Mouse (Mus musculus): ENCODE results near the gene Skiv2l. TPM values are rescaled to one million over a fixed set of nuclear protein-coding genes. Genes with fewer than 3 reads are reported as not detected.
"Not testable (repeated sequence)": the region's sequence is repeated elsewhere in the genome, so short reads cannot be mapped to it uniquely, and the experiment has no call there.

Skiv2l gene
- polyA plus RNA-seq, 1 experiment from 2014 or later: 54.0 TPM

DNA sequence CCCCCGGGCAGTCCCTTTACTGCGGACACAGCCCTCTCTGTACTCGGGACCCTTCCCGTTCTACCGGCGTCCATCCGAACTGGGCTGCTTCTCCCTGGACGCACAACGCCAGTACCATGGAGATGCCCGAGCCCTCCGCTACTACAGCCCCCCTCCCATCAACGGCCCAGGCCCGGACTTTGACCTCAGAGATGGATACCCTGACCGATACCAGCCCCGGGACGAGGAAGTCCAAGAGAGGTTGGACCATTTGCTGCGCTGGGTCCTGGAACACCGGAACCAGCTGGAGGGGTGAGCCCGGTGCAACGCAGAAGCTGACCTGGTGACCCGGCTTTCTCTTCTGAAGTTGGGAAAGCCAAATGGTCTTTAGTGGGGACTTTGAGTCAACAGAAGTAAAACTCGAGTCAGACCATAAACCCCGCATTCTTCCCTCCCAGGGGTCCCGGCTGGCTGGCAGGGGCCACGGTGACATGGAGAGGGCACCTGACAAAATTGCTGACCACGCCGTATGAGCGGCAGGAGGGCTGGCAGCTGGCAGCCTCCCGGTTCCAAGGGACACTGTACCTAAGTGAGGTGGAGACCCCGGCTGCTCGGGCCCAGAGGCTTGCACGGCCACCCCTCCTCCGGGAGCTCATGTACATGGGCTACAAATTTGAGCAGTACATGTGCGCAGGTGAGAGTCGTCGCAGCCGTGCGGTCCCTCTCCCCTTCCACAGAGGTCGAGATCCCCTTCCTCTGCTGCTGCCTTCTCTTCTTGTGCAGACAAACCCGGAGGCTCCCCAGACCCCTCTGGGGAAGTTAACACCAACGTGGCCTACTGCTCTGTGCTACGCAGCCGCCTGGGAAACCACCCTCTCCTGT is 12.3 kb downstream of the Skiv2l start:
- 33% methylated on average over 43 of the region's 43 CpGs for WGBS
- H3K36me3 ChIP-seq: peaks cover 43% of the 10 kb centered on the region
- peak; percentile 2; the same call in 1 of the 2 replicates for ATAC-seq (ENCODE audit: borderline replicate concordance, extremely low read depth, low FRiP score, low TSS enrichment)

DNA sequence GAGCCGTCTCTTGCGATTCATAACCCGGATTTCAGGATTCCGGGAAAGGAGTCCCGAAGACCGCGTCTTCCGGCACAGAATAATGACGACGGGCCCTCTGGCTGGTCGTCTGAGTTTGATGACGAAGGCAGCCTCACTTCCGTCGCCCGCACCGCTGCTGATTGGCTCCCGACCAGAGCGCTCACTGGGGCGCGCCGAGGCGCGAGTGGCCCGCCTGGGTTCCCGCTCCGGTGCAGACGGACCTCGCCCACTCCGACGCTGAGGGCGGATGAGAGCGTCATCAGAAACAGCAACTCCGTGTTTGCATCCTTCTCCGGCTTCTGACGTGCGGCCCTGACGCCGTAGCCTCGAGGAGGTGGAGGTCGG is 13.2 kb downstream of the Skiv2l start, which contains the start of the genes Stk19 and Dxo:
Gene Stk19, minus strand, starts transcription at position 90 of the 366 bp plus-strand sequence.
Gene Dxo, plus strand, starts transcription at position 164 of the 366 bp plus-strand sequence.
- H3K9ac ChIP-seq: peak within 1 kb of the TSS; percentile 65
- H3K9me3 ChIP-seq: no peaks in the 10 kb centered on the region
- peak within 1 kb of the TSS; percentile 89 for H3K4me3 ChIP-seq
- peaks cover 38% of the 10 kb centered on the region for H3K36me3 ChIP-seq
- H3K4me1 ChIP-seq: peaks cover 18% of the 10 kb centered on the region
- peak within 1 kb of the TSS; percentile 69 for H3K27ac ChIP-seq
- no peaks in the 10 kb centered on the region for H3K27me3 ChIP-seq
- peak within 1 kb of the TSS; percentile 99 for H3K4me2 ChIP-seq
- ATAC-seq (ENCODE audit: borderline replicate concordance, extremely low read depth, low FRiP score, low TSS enrichment): peak; percentile 91
- under 1% methylated on average over 40 of the region's 40 CpGs for WGBS

More for the DNA sequence above, 12.3 kb downstream of the Skiv2l start:
- H3K4me2 ChIP-seq: peak overlapping the region; percentile 99
- H3K9me3 ChIP-seq: no peaks in the 10 kb centered on the region
- H3K9ac ChIP-seq: peak overlapping the region; percentile 65
- peaks cover 18% of the 10 kb centered on the region for H3K4me1 ChIP-seq
- H3K27me3 ChIP-seq: no peaks in the 10 kb centered on the region
- peak overlapping the region; percentile 89 for H3K4me3 ChIP-seq
- H3K27ac ChIP-seq: peak overlapping the region; percentile 69; the same call in 1 of the 2 replicates

DNA sequence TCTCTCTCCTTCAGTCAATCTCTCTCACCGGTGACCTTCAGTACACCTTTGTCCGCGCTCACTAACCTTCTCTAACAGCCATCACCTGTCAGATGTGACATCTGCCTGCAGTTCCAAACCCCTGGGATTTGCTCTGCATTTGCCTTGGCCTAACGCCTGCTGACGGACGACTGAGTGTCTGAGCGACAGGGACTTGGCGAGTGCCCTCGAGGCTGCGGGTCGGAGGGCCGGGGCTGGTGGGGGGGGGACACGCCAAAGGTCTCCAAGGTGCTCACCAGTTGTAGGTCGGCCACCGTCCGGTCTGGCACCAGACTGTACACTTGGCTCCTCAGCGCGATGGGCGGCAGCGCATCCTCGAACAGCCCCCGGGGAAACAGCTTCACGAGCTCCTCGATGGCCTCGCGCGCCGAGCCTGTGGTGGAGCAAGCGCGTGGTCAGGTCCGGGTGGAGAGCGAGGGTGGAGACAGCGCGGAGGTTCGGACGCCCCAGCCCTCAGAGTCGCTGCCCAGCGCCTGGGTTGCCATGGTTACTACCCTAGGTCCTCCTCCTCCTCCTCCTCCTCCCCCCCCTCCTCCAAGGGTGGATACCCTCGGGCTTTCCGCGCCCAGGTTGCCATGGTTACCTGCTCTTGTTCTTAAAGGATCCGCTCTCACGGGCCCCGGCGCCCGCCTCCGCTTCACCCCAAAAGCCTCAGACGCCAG is 13.7 kb downstream of the Skiv2l start:
- Histone ChIP-seq H3K9me3 (no peaks in the 10 kb centered on the region), H3K36me3 (peaks cover 35% of the 10 kb centered on the region), H3K27ac (peak overlapping the region; percentile 69), H3K9ac (peak overlapping the region; percentile 63), H3K4me2 (peak overlapping the region; percentile 99), H3K27me3 (no peaks in the 10 kb centered on the region), H3K4me1 (peaks cover 18% of the 10 kb centered on the region), H3K4me3 (peak overlapping the region; percentile 89)
- ATAC-seq (ENCODE audit: borderline replicate concordance, extremely low read depth, low FRiP score, low TSS enrichment): peak; percentile 74
- WGBS: 3% methylated on average over 48 of the region's 48 CpGs

DNA sequence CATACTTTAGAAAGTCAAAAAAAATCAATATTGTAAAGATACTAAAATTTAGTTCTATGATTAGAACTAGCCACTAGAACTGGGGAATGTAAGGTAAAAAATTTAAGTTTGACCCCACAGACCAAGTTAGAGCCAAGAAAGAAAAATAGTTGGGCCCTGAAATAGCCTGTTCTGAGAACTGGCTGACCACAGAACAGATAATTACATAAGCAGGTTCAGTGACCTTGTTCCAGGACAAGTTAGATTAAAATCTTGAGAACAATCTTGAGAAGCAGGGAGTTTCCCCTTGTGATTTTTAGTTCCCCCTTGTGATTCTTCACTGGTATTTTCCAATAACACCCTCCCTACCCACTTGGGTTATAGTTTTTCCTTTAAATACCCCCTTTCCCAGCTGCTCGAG is 19.2 kb downstream of the Skiv2l start:
- WGBS: 84% methylated on average over 1 of the region's 1 CpGs
- peaks cover 40% of the 10 kb centered on the region for H3K36me3 ChIP-seq
- H3K27me3 ChIP-seq: not testable (repeated sequence)

DNA sequence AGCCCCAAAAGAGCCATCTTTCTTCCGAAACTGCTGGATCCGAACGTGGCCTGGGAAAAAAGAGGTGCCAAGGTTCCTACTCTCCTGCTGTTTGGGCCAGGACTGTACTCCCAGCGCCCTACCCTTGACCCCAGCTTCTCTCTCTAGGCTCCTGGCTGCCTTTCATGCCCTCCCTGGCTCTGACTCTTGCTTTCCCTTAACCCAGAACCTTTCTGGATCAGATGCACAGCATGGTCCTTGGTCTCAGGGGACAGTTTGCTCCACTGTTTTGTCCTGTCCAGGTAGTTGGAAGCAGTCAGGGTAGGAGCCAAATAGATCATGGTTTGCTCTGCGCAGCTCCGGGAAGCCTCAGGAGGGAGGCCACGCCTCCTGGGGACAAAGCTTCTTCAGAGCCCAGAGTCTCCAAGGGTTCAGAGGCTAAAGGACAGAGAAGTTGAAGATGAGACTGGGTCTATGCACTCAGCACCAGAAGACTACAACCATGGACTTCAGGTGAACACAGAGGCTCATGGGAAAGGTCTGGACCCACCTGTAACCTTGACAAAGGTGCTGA is 35.1 kb downstream of the Skiv2l start:
- Histone ChIP-seq H3K9ac (no peak overlapping the region), H3K36me3 (no peaks in the 10 kb centered on the region), H3K27ac (no peak overlapping the region), H3K4me1 (no peaks in the 10 kb centered on the region), H3K4me3 (no peak overlapping the region), H3K4me2 (no peak overlapping the region), H3K27me3 (no peaks in the 10 kb centered on the region), H3K9me3 (no peaks in the 10 kb centered on the region)
- WGBS: 79% methylated on average over 7 of the region's 7 CpGs
- ATAC-seq (ENCODE audit: borderline replicate concordance, extremely low read depth, low FRiP score, low TSS enrichment): no peak

More for the DNA sequence above, 19.2 kb downstream of the Skiv2l start:
- not testable (repeated sequence) for H3K4me3 ChIP-seq; ATAC-seq (ENCODE audit: borderline replicate concordance, extremely low read depth, low FRiP score, low TSS enrichment); H3K4me1 ChIP-seq; H3K4me2 ChIP-seq; H3K27ac ChIP-seq; H3K9ac ChIP-seq; H3K9me3 ChIP-seq

DNA sequence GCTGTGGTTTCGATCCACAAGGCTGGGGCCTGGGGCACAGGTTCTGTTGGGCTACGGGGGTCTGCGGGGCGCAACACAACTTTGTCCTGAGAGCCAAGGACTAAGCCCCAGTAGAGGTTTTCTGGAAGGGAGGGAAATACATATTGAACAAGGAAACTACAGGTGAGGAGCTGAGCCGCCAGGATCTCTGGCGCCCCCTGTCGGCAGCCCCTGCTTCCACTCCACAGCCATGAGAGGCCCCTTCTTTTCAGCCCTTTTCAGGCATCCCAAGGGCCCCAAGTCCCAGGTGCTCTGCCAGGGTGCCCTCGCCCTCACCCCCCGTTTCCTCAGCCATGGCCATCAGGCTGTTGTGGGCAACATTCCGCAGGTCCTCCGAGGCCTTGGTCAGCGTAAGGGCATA is 36.3 kb downstream of the Skiv2l start:
- not testable (repeated sequence) for ATAC-seq (ENCODE audit: borderline replicate concordance, extremely low read depth, low FRiP score, low TSS enrichment); H3K9me3 ChIP-seq; H3K27me3 ChIP-seq; H3K9ac ChIP-seq; H3K27ac ChIP-seq; H3K4me3 ChIP-seq; H3K4me1 ChIP-seq; H3K36me3 ChIP-seq; H3K4me2 ChIP-seq
- 53% methylated on average over 12 of the region's 12 CpGs for WGBS

DNA sequence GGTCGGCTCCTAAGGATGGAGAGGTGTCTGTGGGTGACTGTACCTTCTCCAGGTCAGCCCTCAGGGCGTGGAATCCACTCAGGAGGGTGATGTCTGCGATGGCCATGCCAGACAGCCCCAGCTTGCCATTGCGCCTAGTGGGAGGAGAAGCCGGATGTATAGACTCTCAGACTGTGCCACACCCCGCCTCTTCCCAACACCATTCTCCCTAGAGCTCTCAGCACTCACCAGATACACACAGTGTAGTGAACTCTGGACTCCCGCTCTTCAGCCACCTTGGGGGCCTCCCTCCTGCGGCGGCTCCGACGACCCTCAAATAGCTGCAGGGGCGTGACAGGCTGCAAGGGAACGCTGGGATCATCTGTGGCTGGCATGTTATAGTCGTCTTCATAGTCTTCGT is 38.7 kb downstream of the Skiv2l start:
- H3K4me1 ChIP-seq: no peaks in the 10 kb centered on the region
- H3K27ac ChIP-seq: no peak overlapping the region
- H3K27me3 ChIP-seq: no peaks in the 10 kb centered on the region
- WGBS: 65% methylated on average over 15 of the region's 15 CpGs
- H3K9me3 ChIP-seq: no peaks in the 10 kb centered on the region
- H3K4me3 ChIP-seq: no peak overlapping the region
- H3K9ac ChIP-seq: no peak overlapping the region
- ATAC-seq (ENCODE audit: borderline replicate concordance, extremely low read depth, low FRiP score, low TSS enrichment): no peak
- H3K4me2 ChIP-seq: no peak overlapping the region
- H3K36me3 ChIP-seq: no peaks in the 10 kb centered on the region

DNA sequence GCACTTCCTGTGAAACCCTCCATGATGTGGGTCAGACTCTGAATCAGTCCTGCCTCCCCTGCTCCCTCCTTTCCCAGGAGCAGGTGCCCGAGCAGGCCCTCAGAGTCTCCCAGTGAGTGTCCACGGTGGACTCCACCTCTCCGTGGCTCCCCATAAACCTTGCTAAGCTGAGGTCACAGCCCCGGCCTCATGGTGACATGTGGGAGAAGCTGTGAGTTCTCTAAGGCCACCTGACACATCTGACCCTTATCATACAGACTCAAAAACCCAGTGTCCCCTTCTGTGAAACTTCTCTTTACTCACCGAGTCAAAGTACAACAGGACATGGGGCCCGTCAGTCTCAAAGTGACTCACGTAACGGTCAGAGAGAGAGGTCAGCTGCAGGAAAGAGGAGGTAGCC is 39.2 kb downstream of the Skiv2l start:
- H3K27ac ChIP-seq; H3K36me3 ChIP-seq; H3K9me3 ChIP-seq; H3K27me3 ChIP-seq; H3K4me1 ChIP-seq; ATAC-seq (ENCODE audit: borderline replicate concordance, extremely low read depth, low FRiP score, low TSS enrichment); H3K9ac ChIP-seq; H3K4me2 ChIP-seq; H3K4me3 ChIP-seq: not testable (repeated sequence)
- 77% methylated on average over 8 of the region's 8 CpGs for WGBS

DNA sequence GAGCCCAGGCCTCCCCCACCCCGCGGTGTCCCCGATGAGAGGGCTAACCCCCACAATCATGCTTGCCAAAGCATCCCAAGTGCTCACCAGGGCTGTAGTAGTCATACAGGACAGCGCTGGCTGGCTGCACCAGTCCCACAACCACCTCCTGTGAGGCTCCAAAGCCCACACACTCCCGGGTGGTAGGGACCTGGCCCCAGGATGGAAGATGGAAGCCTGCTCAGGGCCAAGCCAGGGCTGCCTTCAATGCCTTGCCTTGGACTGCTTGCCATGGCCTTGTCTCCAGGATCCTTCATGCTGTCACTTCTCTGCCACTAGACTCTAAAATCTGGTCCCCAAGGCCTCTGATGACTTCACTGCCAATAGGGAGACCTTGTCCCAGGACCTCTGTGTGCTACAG is 39.6 kb downstream of the Skiv2l start:
- H3K4me1 ChIP-seq; H3K9me3 ChIP-seq; H3K9ac ChIP-seq; H3K27ac ChIP-seq; H3K27me3 ChIP-seq; H3K4me3 ChIP-seq; ATAC-seq (ENCODE audit: borderline replicate concordance, extremely low read depth, low FRiP score, low TSS enrichment); H3K4me2 ChIP-seq; H3K36me3 ChIP-seq: not testable (repeated sequence)
- WGBS: 87% methylated on average over 5 of the region's 5 CpGs

DNA sequence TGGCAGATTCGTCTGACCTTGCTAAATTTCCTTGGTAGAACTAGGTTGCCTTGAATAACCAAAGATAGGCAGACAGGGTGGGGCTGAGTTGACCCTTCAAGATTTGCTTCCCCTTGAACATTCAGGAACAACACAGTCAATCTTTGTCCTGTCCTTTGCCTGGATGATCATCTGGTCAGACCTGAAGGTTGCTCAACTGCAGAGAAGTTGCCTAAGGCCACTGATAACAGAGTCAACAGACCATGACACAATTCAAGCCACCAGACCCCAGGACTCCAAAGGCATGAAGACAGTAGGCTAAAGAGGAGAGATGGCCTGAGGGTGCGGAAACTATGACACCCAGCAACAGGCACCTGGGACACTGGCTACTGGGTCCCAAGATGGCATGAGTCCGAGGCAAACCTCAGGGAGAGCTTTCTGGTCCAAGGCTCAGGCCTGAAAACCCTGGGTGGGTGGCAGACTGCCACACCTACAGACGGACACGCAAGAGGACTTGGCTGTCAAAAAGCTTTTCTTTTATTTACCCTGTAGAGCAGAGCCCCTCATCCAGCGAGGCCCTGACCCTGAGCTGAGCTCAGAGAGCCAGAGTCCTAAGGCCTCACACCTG is 41.3 kb downstream of the Skiv2l start:
- no peaks in the 10 kb centered on the region for H3K4me1 ChIP-seq
- H3K4me2 ChIP-seq: no peak overlapping the region
- ATAC-seq (ENCODE audit: borderline replicate concordance, extremely low read depth, low FRiP score, low TSS enrichment): no peak
- H3K9me3 ChIP-seq: 0 out of 2 replicates have a peak, but pooled peaks cover 5% of the 10 kb centered on the region
- H3K27me3 ChIP-seq: no peaks in the 10 kb centered on the region
- H3K4me3 ChIP-seq: no peak overlapping the region
- no peak overlapping the region for H3K9ac ChIP-seq
- WGBS: 72% methylated on average over 6 of the region's 6 CpGs
- H3K36me3 ChIP-seq: no peaks in the 10 kb centered on the region
- no peak overlapping the region for H3K27ac ChIP-seq

DNA sequence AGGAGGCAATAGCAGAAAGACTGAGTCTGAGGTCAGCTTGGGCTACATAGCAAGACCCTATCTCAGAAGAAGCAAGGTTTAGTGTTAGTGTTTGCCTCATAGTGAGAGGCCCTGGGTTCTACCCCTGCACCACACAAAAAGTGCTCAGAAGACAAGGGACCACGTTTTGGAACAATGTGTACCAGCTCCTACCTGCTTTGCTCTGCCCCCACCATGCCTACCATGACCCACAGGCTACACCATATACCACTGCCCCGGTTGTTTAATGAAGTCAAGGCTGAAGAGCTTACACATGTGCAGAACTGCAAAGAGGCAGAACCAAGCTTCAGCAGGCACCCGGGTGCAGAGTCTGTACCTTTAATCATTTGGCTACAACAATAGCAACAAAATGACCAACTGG is 42.8 kb downstream of the Skiv2l start:
- ATAC-seq (ENCODE audit: borderline replicate concordance, extremely low read depth, low FRiP score, low TSS enrichment): no peak
- Histone ChIP-seq H3K4me3 (no peak overlapping the region), H3K4me2 (no peak overlapping the region), H3K27ac (no peak overlapping the region), H3K27me3 (no peaks in the 10 kb centered on the region), H3K4me1 (no peaks in the 10 kb centered on the region), H3K36me3 (no peaks in the 10 kb centered on the region), H3K9ac (no peak overlapping the region), H3K9me3 (0 out of 2 replicates have a peak, but pooled peaks cover 5% of the 10 kb centered on the region)
- WGBS: 53% methylated on average over 3 of the region's 3 CpGs
